Mouse (Mus musculus): Measurements from ENCODE around the gene Dtd2. TPM values are rescaled to one million over a fixed set of nuclear protein-coding genes. Genes with fewer than 3 reads are reported as not detected.
A peak's percentile ranks its signal among the peaks of the same experiment; 100 is the strongest.

The Dtd2 gene
- polyA plus RNA-seq, 1 experiment from 2014 or later, result 24.4 TPM

- H3K4me2 ChIP-seq, result no peak overlapping the region
- WGBS, result 58% methylated on average over 2 of the region's 2 CpGs
Observed at GRCm38 (mm10) chr12:52010630-52010961, 4.3 kb upstream of the Dtd2 start.

GRCm38 (mm10) chr12:52009928-52010629, 3.8 kb upstream of the Dtd2 start:
- 70% methylated on average over 15 of the region's 15 CpGs for WGBS
- no peak for ATAC-seq (ENCODE audit: insufficient read depth, low FRiP score, low read depth)

More at GRCm38 (mm10) chr12:52010630-52010961, 4.3 kb upstream of the Dtd2 start:
- no peaks in the 10 kb centered on the region for H3K36me3 ChIP-seq
- no peaks in the 10 kb centered on the region for H3K27me3 ChIP-seq (replicated peaks)
- no peak overlapping the region for H3K4me3 ChIP-seq (replicated peaks)
- peaks cover 3% of the 10 kb centered on the region; the same call in 1 of the 2 replicates for H3K4me1 ChIP-seq
- H3K9ac ChIP-seq, result no peak overlapping the region
- no peak for ATAC-seq (ENCODE audit: insufficient read depth, low FRiP score, low read depth)
- no peaks in the 10 kb centered on the region for H3K9me3 ChIP-seq
- H3K27ac ChIP-seq, result no peak overlapping the region

GRCm38 (mm10) chr12:52006633-52006994, 313 bp upstream of the Dtd2 start:
- Histone ChIP-seq H3K27ac (peak overlapping the region; percentile 75; the same call in 1 of the 2 replicates), H3K9ac (no peak overlapping the region), H3K4me3 (replicated peaks) (peak overlapping the region; percentile 83), H3K4me2 (peak overlapping the region; percentile 59), H3K4me1 (no peaks in the 10 kb centered on the region), H3K27me3 (replicated peaks) (no peaks in the 10 kb centered on the region), H3K9me3 (no peaks in the 10 kb centered on the region), H3K36me3 (0 out of 2 replicates have a peak, but pooled peaks cover 4% of the 10 kb centered on the region)
- WGBS, result 45% methylated on average over 5 of the region's 5 CpGs
- ATAC-seq (ENCODE audit: insufficient read depth, low FRiP score, low read depth), result peak; percentile 69; the same call in 1 of the 2 replicates

More at GRCm38 (mm10) chr12:52009928-52010629, 3.8 kb upstream of the Dtd2 start:
- Histone ChIP-seq H3K9ac (no peak overlapping the region), H3K4me2 (no peak overlapping the region), H3K9me3 (no peaks in the 10 kb centered on the region), H3K27me3 (replicated peaks) (no peaks in the 10 kb centered on the region), H3K36me3 (no peaks in the 10 kb centered on the region), H3K4me1 (peaks cover 3% of the 10 kb centered on the region; the same call in 1 of the 2 replicates), H3K27ac (no peak overlapping the region), H3K4me3 (replicated peaks) (no peak overlapping the region)

GRCm38 (mm10) chr12:52002746-52003145, 3.6 kb downstream of the Dtd2 start:
- ATAC-seq (ENCODE audit: insufficient read depth, low FRiP score, low read depth), result no peak

GRCm38 (mm10) chr12:52001544-52001943, 4.8 kb downstream of the Dtd2 start:
- no peak overlapping the region for H3K9ac ChIP-seq
- no peaks in the 10 kb centered on the region for H3K27me3 ChIP-seq (replicated peaks)
- H3K9me3 ChIP-seq, result no peaks in the 10 kb centered on the region
- peaks cover 18% of the 10 kb centered on the region for H3K36me3 ChIP-seq
- no peak overlapping the region for H3K4me3 ChIP-seq (replicated peaks)
- no peaks in the 10 kb centered on the region for H3K4me1 ChIP-seq
- 24% methylated on average over 4 of the region's 4 CpGs for WGBS
- ATAC-seq (ENCODE audit: insufficient read depth, low FRiP score, low read depth), result no peak
- H3K27ac ChIP-seq, result no peak overlapping the region
- H3K4me2 ChIP-seq, result no peak overlapping the region

More at GRCm38 (mm10) chr12:52002746-52003145, 3.6 kb downstream of the Dtd2 start:
- WGBS, result 90% methylated on average over 3 of the region's 3 CpGs
- no peak overlapping the region for H3K9ac ChIP-seq
- H3K27me3 ChIP-seq (replicated peaks), result no peaks in the 10 kb centered on the region
- H3K27ac ChIP-seq, result no peak overlapping the region
- no peaks in the 10 kb centered on the region for H3K4me1 ChIP-seq
- H3K36me3 ChIP-seq, result peaks cover 17% of the 10 kb centered on the region
- no peak overlapping the region for H3K4me3 ChIP-seq (replicated peaks)
- H3K4me2 ChIP-seq, result no peak overlapping the region
- no peaks in the 10 kb centered on the region for H3K9me3 ChIP-seq

GRCm38 (mm10) chr12:51998366-51998932, 7.9 kb downstream of the Dtd2 start:
- ATAC-seq (ENCODE audit: insufficient read depth, low FRiP score, low read depth), result no peak
- no peaks in the 10 kb centered on the region for H3K9me3 ChIP-seq
- H3K36me3 ChIP-seq, result peaks cover 17% of the 10 kb centered on the region
- H3K27me3 ChIP-seq (replicated peaks), result no peaks in the 10 kb centered on the region
- no peaks in the 10 kb centered on the region for H3K4me1 ChIP-seq
- H3K4me3 ChIP-seq (replicated peaks), result no peak overlapping the region
- no peak overlapping the region for H3K9ac ChIP-seq
- no peak overlapping the region for H3K27ac ChIP-seq
- H3K4me2 ChIP-seq, result no peak overlapping the region
- 79% methylated on average over 9 of the region's 9 CpGs for WGBS

- 89% methylated on average over 1 of the region's 1 CpGs for WGBS
- no peak overlapping the region for H3K9ac ChIP-seq
- H3K4me2 ChIP-seq, result no peak overlapping the region
- no peaks in the 10 kb centered on the region for H3K27me3 ChIP-seq (replicated peaks)
- no peak for ATAC-seq (ENCODE audit: insufficient read depth, low FRiP score, low read depth)
- no peaks in the 10 kb centered on the region for H3K4me1 ChIP-seq
- H3K27ac ChIP-seq, result no peak overlapping the region
- no peaks in the 10 kb centered on the region for H3K9me3 ChIP-seq
- peaks cover 17% of the 10 kb centered on the region for H3K36me3 ChIP-seq
- no peak overlapping the region for H3K4me3 ChIP-seq (replicated peaks)
Observed at GRCm38 (mm10) chr12:51995738-51996536, 10.4 kb downstream of the Dtd2 start.

- no peak for ATAC-seq (ENCODE audit: insufficient read depth, low FRiP score, low read depth)
- Histone ChIP-seq H3K36me3 (peaks cover 3% of the 10 kb centered on the region; the same call in 1 of the 2 replicates), H3K27ac (no peak overlapping the region), H3K4me1 (no peaks in the 10 kb centered on the region), H3K27me3 (replicated peaks) (no peaks in the 10 kb centered on the region), H3K9ac (no peak overlapping the region), H3K9me3 (no peaks in the 10 kb centered on the region), H3K4me3 (replicated peaks) (no peak overlapping the region), H3K4me2 (no peak overlapping the region)
- WGBS, result 84% methylated on average over 2 of the region's 2 CpGs
Observed at GRCm38 (mm10) chr12:51990629-51991028, 15.7 kb downstream of the Dtd2 start.

GRCm38 (mm10) chr12:51988536-51988935, 17.8 kb downstream of the Dtd2 start:
- no peak for ATAC-seq (ENCODE audit: insufficient read depth, low FRiP score, low read depth)
- no peaks in the 10 kb centered on the region for H3K36me3 ChIP-seq
- H3K27me3 ChIP-seq (replicated peaks), result no peaks in the 10 kb centered on the region
- H3K4me2 ChIP-seq, result no peak overlapping the region
- no peak overlapping the region for H3K9ac ChIP-seq
- H3K4me1 ChIP-seq, result no peaks in the 10 kb centered on the region
- WGBS, result 80% methylated on average over 5 of the region's 5 CpGs
- no peaks in the 10 kb centered on the region for H3K9me3 ChIP-seq
- H3K4me3 ChIP-seq (replicated peaks), result no peak overlapping the region
- H3K27ac ChIP-seq, result no peak overlapping the region

GRCm38 (mm10) chr12:51985826-51986225, 20.5 kb downstream of the Dtd2 start:
- H3K9me3 ChIP-seq, result no peaks in the 10 kb centered on the region
- no peak overlapping the region for H3K27ac ChIP-seq
- WGBS, result 57% methylated on average over 4 of the region's 4 CpGs
- no peaks in the 10 kb centered on the region for H3K27me3 ChIP-seq (replicated peaks)
- no peak overlapping the region for H3K9ac ChIP-seq
- no peak overlapping the region for H3K4me2 ChIP-seq
- no peaks in the 10 kb centered on the region for H3K4me1 ChIP-seq
- no peaks in the 10 kb centered on the region for H3K36me3 ChIP-seq
- ATAC-seq (ENCODE audit: insufficient read depth, low FRiP score, low read depth), result no peak
- H3K4me3 ChIP-seq (replicated peaks), result no peak overlapping the region

GRCm38 (mm10) chr12:51985163-51985748, 21.0 kb downstream of the Dtd2 start:
- Histone ChIP-seq H3K4me3 (replicated peaks) (no peak overlapping the region), H3K27me3 (replicated peaks) (no peaks in the 10 kb centered on the region), H3K27ac (no peak overlapping the region), H3K9me3 (no peaks in the 10 kb centered on the region), H3K9ac (no peak overlapping the region), H3K4me2 (no peak overlapping the region), H3K36me3 (no peaks in the 10 kb centered on the region), H3K4me1 (no peaks in the 10 kb centered on the region)
- 84% methylated on average over 3 of the region's 3 CpGs for WGBS
- ATAC-seq (ENCODE audit: insufficient read depth, low FRiP score, low read depth), result no peak

GRCm38 (mm10) chr12:51983625-51984024, 22.7 kb downstream of the Dtd2 start:
- Histone ChIP-seq H3K4me1 (no peaks in the 10 kb centered on the region), H3K27ac (no peak overlapping the region), H3K9me3 (no peaks in the 10 kb centered on the region), H3K27me3 (replicated peaks) (no peaks in the 10 kb centered on the region), H3K9ac (no peak overlapping the region), H3K4me2 (no peak overlapping the region), H3K36me3 (no peaks in the 10 kb centered on the region), H3K4me3 (replicated peaks) (no peak overlapping the region)
- ATAC-seq (ENCODE audit: insufficient read depth, low FRiP score, low read depth), result no peak
- WGBS, result 89% methylated on average over 1 of the region's 1 CpGs
